Mouse (Mus musculus) embryonic facial prominence, embryonic 14.5 days (tissue): ENCODE data around the gene Gm49388. TPM values are rescaled to one million over a fixed set of nuclear protein-coding genes. Genes with fewer than 3 reads are reported as not detected.

Source experiments
- ATAC-seq: fragments of 200-750 bp; cut with Nextera tagmentation; 2 replicates; pipeline ENCODE4 v1.8.0; 2017; ENCODE audit warnings: low read depth, moderate number of reproducible peaks, moderate TSS enrichment
- DNase-seq: peaks from one replicate; pipeline ENCODE4 v3.0.0-alpha.2; 2015; ENCODE audit warnings: low spot score
- H3K27ac ChIP-seq: fragments of 300-500 bp; sonication (generic); replicated peaks from 2 replicates; pipeline ENCODE4 v1.5.1; 2014; ENCODE audit warnings: low read depth, mild to moderate bottlenecking, low read length, moderate library complexity
- H3K27me3 ChIP-seq: fragments of 300-500 bp; sonication (generic); replicated peaks from 2 replicates; pipeline ENCODE4 v1.6.1; 2014; ENCODE audit warnings: low read length; ENCODE audit not compliant: control insufficient read depth, insufficient read depth
- H3K36me3 ChIP-seq: fragments of 300-500 bp; sonication (generic); 2 replicates; pipeline ENCODE4 v1.6.1; 2014; ENCODE audit warnings: low read length, mixed read lengths; ENCODE audit not compliant: control insufficient read depth, insufficient read depth
- H3K4me1 ChIP-seq: fragments of 300-500 bp; sonication (generic); 2 replicates; pipeline ENCODE4 v1.6.1; 2014; ENCODE audit warnings: antibody characterized with exemption, low read length; ENCODE audit not compliant: control insufficient read depth, insufficient read depth
- H3K4me2 ChIP-seq: fragments of 300-500 bp; sonication (generic); 2 replicates; pipeline ENCODE4 v1.6.1; 2014; ENCODE audit warnings: low read depth, mild to moderate bottlenecking, low read length, moderate library complexity, mixed read lengths
- H3K4me3 ChIP-seq: fragments of 300-500 bp; sonication (generic); 2 replicates; pipeline ENCODE4 v1.5.1; 2014; ENCODE audit warnings: low read depth, mild to moderate bottlenecking, low read length
- H3K9ac ChIP-seq: fragments of 300-500 bp; sonication (generic); 2 replicates; pipeline ENCODE4 v1.6.1; 2014; ENCODE audit warnings: low read depth, mild to moderate bottlenecking, low read length, moderate library complexity, mixed read lengths
- H3K9me3 ChIP-seq: fragments of 300-500 bp; sonication (generic); 2 replicates; pipeline ENCODE4 v1.6.1; 2016; ENCODE audit warnings: low read length; ENCODE audit not compliant: control insufficient read depth
- WGBS: fragments of 180-500 bp; shearing (Covaris S2); extraction: QIAGEN DNeasy Blood & Tissue Kit; methylation state at CpG from one replicate; pipeline ENCODE4 v1.1.7; 2014; 5-methylcytosine and 5-hydroxymethylcytosine counted together
- polyA plus RNA-seq: library from polyadenylated mRNA; unstranded; fragments of >200 nt; fragmentation: Nextera tagmentation; extraction: Ambion mirVana; gene quantifications from 2 replicates; pipeline ENCODE4 v1.2.1, GENCODE M21; 2014

Gene Gm49388
- 0.43 TPM in 1 of 2 replicates, not detected in the other for polyA plus RNA-seq

- no peaks in the 10 kb centered on the region for H3K27me3 ChIP-seq
- H3K27ac ChIP-seq = no peak within 1 kb of the TSS
- ATAC-seq (no peak), DNase-seq (no peak)
- H3K4me3 ChIP-seq = no peak within 1 kb of the TSS
- no peak within 1 kb of the TSS for H3K4me2 ChIP-seq
- no peaks in the 10 kb centered on the region for H3K9me3 ChIP-seq
- no peak within 1 kb of the TSS for H3K9ac ChIP-seq
- no peaks in the 10 kb centered on the region for H3K4me1 ChIP-seq
- peaks cover 97% of the 10 kb centered on the region for H3K36me3 ChIP-seq
- WGBS = 98% methylated on average over 7 of the region's 7 CpGs
Observed at GRCm38 (mm10) chr7:127785308-127785707, at the start of gene Gm49388. TSS of gene Gm49388 (plus strand) at chr7:127785608.

- H3K27ac ChIP-seq = peak within 1 kb of the TSS; percentile 75
- H3K4me3 ChIP-seq = peak within 1 kb of the TSS; percentile 93
- H3K36me3 ChIP-seq = peaks cover 17% of the 10 kb centered on the region
- WGBS = under 1% methylated on average over 26 of the region's 26 CpGs
- peak within 1 kb of the TSS; percentile 88 for H3K9ac ChIP-seq
- H3K27me3 ChIP-seq = no peaks in the 10 kb centered on the region
- H3K4me1 ChIP-seq = peaks cover 12% of the 10 kb centered on the region; the same call in 1 of the 2 replicates
- H3K4me2 ChIP-seq = peak within 1 kb of the TSS; percentile 74
- DNase-seq (peak; percentile 92), ATAC-seq (no peak)
- H3K9me3 ChIP-seq = no peaks in the 10 kb centered on the region
Observed at GRCm38 (mm10) chr7:127744366-127745045, 40.9 kb upstream of the Gm49388 start, which contains the start of gene Fbxl19. TSS of gene Fbxl19 (plus strand) at chr7:127744543.

GRCm38 (mm10) chr7:127745251-127745651, 40.2 kb upstream of the Gm49388 start:
- Histone ChIP-seq H3K9ac (peak overlapping the region; percentile 88), H3K4me3 (peak overlapping the region; percentile 93), H3K9me3 (no peaks in the 10 kb centered on the region), H3K36me3 (peaks cover 24% of the 10 kb centered on the region), H3K4me1 (peaks cover 12% of the 10 kb centered on the region; the same call in 1 of the 2 replicates), H3K27me3 (no peaks in the 10 kb centered on the region), H3K4me2 (peak overlapping the region; percentile 74), H3K27ac (peak overlapping the region; percentile 75)
- under 1% methylated on average over 19 of the region's 19 CpGs for WGBS
- peak; percentile 86 for ATAC-seq
- DNase-seq = peak; percentile 99

- Histone ChIP-seq H3K4me2 (peak overlapping the region; percentile 74), H3K27me3 (no peaks in the 10 kb centered on the region), H3K4me3 (peak overlapping the region; percentile 93), H3K36me3 (peaks cover 31% of the 10 kb centered on the region), H3K9me3 (no peaks in the 10 kb centered on the region), H3K9ac (peak overlapping the region; percentile 88), H3K4me1 (peaks cover 12% of the 10 kb centered on the region; the same call in 1 of the 2 replicates), H3K27ac (peak overlapping the region; percentile 75)
- ATAC-seq = peak; percentile 89
- DNase-seq = peak; percentile 100
- 0% methylated on average over 38 of the region's 39 CpGs for WGBS
Observed at GRCm38 (mm10) chr7:127745652-127746493, 39.5 kb upstream of the Gm49388 start.

- DNase-seq (peak; percentile 46), ATAC-seq (0 out of 2 replicates have a peak, but pooled peaks have one; percentile 0)
- Histone ChIP-seq H3K4me1 (peaks cover 12% of the 10 kb centered on the region; the same call in 1 of the 2 replicates), H3K9ac (peak overlapping the region; percentile 88), H3K27ac (peak overlapping the region; percentile 75), H3K4me3 (peak overlapping the region; percentile 93), H3K9me3 (no peaks in the 10 kb centered on the region), H3K36me3 (peaks cover 40% of the 10 kb centered on the region), H3K4me2 (peak overlapping the region; percentile 74), H3K27me3 (no peaks in the 10 kb centered on the region)
- WGBS = under 1% methylated on average over 22 of the region's 62 CpGs
Observed at GRCm38 (mm10) chr7:127746494-127747491, 38.6 kb upstream of the Gm49388 start.

DNA sequence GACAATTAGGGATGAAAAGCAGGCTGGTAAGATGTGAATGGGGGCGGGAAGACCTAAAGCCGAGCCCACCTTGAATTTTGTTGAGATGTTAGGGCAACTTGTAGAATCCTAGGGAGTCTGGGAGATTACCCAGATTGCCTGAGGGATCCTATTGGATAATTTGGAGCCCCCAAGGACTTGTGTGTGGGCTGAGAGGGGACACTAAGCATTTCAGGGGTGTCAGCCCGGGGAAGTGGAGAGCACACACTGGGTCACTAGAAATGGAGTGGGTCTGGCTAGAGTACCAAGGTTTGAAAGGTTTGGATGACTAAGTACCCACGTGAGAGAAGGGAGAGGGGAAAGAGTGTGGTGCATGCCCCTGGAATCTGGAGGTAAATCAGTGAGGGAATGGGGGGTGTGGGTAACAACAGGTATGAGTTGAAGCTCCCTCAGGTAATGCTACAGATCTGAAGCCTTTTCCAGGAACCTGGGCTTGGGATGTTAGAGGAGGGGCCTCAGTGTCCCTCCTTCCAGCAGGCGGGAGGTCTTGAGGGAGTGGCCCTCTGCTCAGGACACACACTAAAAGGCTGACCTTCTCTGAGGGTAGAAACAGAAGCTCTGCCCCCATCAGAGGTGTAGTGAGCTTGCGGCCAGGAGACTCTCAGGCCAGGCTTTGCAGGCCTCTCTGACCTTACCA, 37.7 kb upstream of the Gm49388 start:
- H3K27ac ChIP-seq = peak overlapping the region; percentile 75
- H3K36me3 ChIP-seq = peaks cover 49% of the 10 kb centered on the region
- H3K9me3 ChIP-seq = no peaks in the 10 kb centered on the region
- 29% methylated on average over 6 of the region's 6 CpGs for WGBS
- DNase-seq = no peak
- H3K9ac ChIP-seq = peak overlapping the region; percentile 88
- no peak for ATAC-seq
- H3K4me1 ChIP-seq = peaks cover 12% of the 10 kb centered on the region; the same call in 1 of the 2 replicates
- peak overlapping the region; percentile 93 for H3K4me3 ChIP-seq
- no peaks in the 10 kb centered on the region for H3K27me3 ChIP-seq
- peak overlapping the region; percentile 74 for H3K4me2 ChIP-seq

DNA sequence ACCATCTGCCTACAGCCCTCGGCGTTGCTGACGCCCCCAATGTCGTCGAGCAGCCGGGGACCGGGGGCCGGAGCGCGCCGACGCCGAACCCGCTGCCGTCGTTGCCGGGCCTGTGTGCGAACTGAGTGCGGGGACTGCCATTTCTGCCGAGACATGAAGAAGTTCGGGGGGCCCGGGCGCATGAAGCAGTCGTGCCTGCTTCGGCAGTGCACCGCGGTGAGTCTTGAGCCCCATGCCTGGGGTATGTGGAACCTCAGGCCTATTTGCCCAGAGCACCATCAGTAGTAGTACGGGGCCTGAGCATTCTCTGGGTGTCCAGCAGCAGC, 37.2 kb upstream of the Gm49388 start:
- Histone ChIP-seq H3K9me3 (no peaks in the 10 kb centered on the region), H3K27ac (no peak overlapping the region), H3K4me2 (peak overlapping the region; percentile 74), H3K36me3 (peaks cover 54% of the 10 kb centered on the region), H3K27me3 (no peaks in the 10 kb centered on the region), H3K4me3 (peak overlapping the region; percentile 93), H3K9ac (no peak overlapping the region), H3K4me1 (peaks cover 12% of the 10 kb centered on the region; the same call in 1 of the 2 replicates)
- no peak for ATAC-seq
- 93% methylated on average over 27 of the region's 28 CpGs for WGBS
- DNase-seq = no peak
